Mouse (Mus musculus) cerebellum, adult 2 months (tissue): Measurements from ENCODE around the gene Mapk10.

Experiments
- CTCF ChIP-seq: fragments of 200-500 bp; IDR thresholded peaks from 2 replicates; pipeline ENCODE4 v1.5.1; 2011; ENCODE audit warnings: low read depth, mild to moderate bottlenecking, control low read depth, low read length, moderate library complexity, borderline replicate concordance; ENCODE audit not compliant: insufficient read depth
- POLR2A ChIP-seq: fragments of 200-500 bp; IDR thresholded peaks from 2 replicates; pipeline ENCODE4 v1.6.1; 2011; ENCODE audit warnings: low read length, control low read depth, borderline replicate concordance; ENCODE audit not compliant: insufficient read depth

DNA sequence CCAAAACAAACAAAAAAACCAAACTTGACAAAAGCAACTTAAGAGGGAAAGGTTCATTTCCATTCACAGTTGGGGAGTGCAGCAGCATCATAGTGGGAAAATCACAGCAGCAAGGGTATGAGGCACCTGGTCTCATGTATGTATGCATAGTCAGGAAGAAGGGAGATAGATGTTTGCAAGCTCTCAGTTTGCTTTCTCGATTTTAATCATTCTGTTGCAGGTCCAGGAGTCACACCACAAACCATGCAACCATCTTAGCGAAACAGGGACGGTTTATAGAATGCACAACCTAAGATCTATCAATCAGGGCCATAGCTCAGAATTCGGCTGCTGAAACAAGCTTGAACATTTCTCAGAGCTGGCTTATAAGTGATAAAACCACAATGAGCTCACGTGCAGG is 19.2 kb upstream of the Mapk10 start:
- TF ChIP-seq POLR2A (no peak), CTCF (no peak)
